Comparison of ENCODE assay signal across 17 mouse cellular contexts in genomic region chr9:74985173-74985715, GRCm38 (mm10). TPM values are rescaled to one million over a fixed set of nuclear protein-coding genes. Genes with fewer than 3 reads are reported as not detected.
DNase-seq lines count a peak whose midpoint lies in the region; ATAC-seq lines count a peak whose summit lies in the region.
"Had no signal": no experiment of that assay in that cellular context is flagged by ENCODE, and none has a peak within 500 bp of the region (broad histone marks: within the 10 kb centered on the region; RNA-seq: fewer than 3 reads in every experiment).

No protein-coding gene starts in this region.

- H3K36me3 ChIP-seq in megakaryocyte, embryonic 14.5 days (replicated peaks; ENCODE audit: low read length), result peaks cover 74% of the 10 kb centered on the region
- H3K36me3 ChIP-seq in limb, embryonic 10.5 days, result no peaks in the 10 kb centered on the region
- H3K36me3 ChIP-seq: embryonic facial prominence, embryonic 12.5 days; heart, embryonic 12.5 days; limb, embryonic 13.5 days; stomach, embryonic 15.5 days had no signal

- no peaks in the 10 kb centered on the region for H3K9me3 ChIP-seq in megakaryocyte, embryonic 14.5 days
- no peaks in the 10 kb centered on the region for H3K9me3 ChIP-seq in limb, embryonic 10.5 days (replicated peaks)
- H3K9me3 ChIP-seq: embryonic facial prominence, embryonic 12.5 days; heart, embryonic 12.5 days; hindbrain, embryonic 15.5 days; limb, embryonic 13.5 days; stomach, embryonic 15.5 days had no signal

- no peaks in the 10 kb centered on the region for H3K27me3 ChIP-seq in megakaryocyte, embryonic 14.5 days (replicated peaks)
- H3K27me3 ChIP-seq in limb, embryonic 10.5 days (ENCODE audit: low read depth, poor library complexity, severe bottlenecking), result no peaks in the 10 kb centered on the region
- H3K27me3 ChIP-seq: embryonic facial prominence, embryonic 12.5 days; heart, embryonic 12.5 days; hindbrain, embryonic 15.5 days; limb, embryonic 13.5 days; stomach, embryonic 15.5 days had no signal

- no peak for DNase-seq in limb, embryonic 10.5 days (ENCODE audit: low spot score)
- DNase-seq in thymus, postnatal 25 days, result peak; percentile 9
- DNase-seq in right cerebral cortex, postnatal 25 days, result no peak
- no peak for DNase-seq in urinary bladder, postnatal 36 days (ENCODE audit: low spot score in 2 of 2)
- DNase-seq: adrenal gland, adult 2 months; cerebellum, adult 11-12 months; gastrocnemius, postnatal 36 days had no signal

- peak overlapping the region; percentile 78 for H3K4me3 ChIP-seq in megakaryocyte, embryonic 14.5 days (replicated peaks)
- H3K4me3 ChIP-seq in limb, embryonic 10.5 days, result no peak overlapping the region
- H3K4me3 ChIP-seq: embryonic facial prominence, embryonic 12.5 days; heart, embryonic 12.5 days; hindbrain, embryonic 15.5 days; limb, embryonic 13.5 days; stomach, embryonic 15.5 days had no signal

- WGBS in limb, embryonic 10.5 days, result 90% methylated on average over 14 of the region's 14 CpGs

- H3K4me1 ChIP-seq in megakaryocyte, embryonic 14.5 days, result peaks cover 96% of the 10 kb centered on the region
- peaks cover 22% of the 10 kb centered on the region for H3K4me1 ChIP-seq in limb, embryonic 10.5 days
- H3K4me1 ChIP-seq: hindbrain, embryonic 15.5 days; stomach, embryonic 15.5 days had no signal

- peak overlapping the region; percentile 48; the same call in 1 of the 2 replicates for H3K27ac ChIP-seq in limb, embryonic 10.5 days
- H3K27ac ChIP-seq: embryonic facial prominence, embryonic 12.5 days; hindbrain, embryonic 15.5 days; limb, embryonic 13.5 days; liver, embryonic 14.5 days; stomach, embryonic 15.5 days had no signal

- ATAC-seq in megakaryocyte, adult 5-6 weeks (ENCODE audit: poor library complexity, severe bottlenecking), result no peak
- ATAC-seq in CD4-positive, CD25-positive, alpha-beta regulatory T cell, adult 4 months, result peak; percentile 41
- ATAC-seq: intestine, postnatal 0 days had no signal

RNA-seq across cellular contexts. Expression of gene Fam214a, which starts 32.6 kb away (rescaled TPM):
- 1.3 and 5.1 TPM in 2 replicates for polyA plus RNA-seq in megakaryocyte, embryonic 14.5 days (2012; ENCODE audit: insufficient read depth, low replicate concordance)
- total RNA-seq in megakaryocyte, adult 5-6 weeks (2015), result 11.8 and 14.1 TPM in 2 replicates
- 9.3 and 10.5 TPM in 2 replicates for total RNA-seq in megakaryocyte, adult 5-6 weeks (2017)
- 10 to 100 TPM; 24.3 to 28.4 TPM for polyA plus RNA-seq in CD4-positive, CD25-positive, alpha-beta regulatory T cell, adult 4 months (2017; shearing (Covaris generic))
- 4.0 and 6.4 TPM in 2 replicates for polyA plus RNA-seq in limb, embryonic 10.5 days (2016; fragmentation: Nextera tagmentation; extraction: Ambion mirVana)

RNA-seq across cellular contexts. Expression of gene Arpp19, which starts 52.2 kb away (rescaled TPM):
- 6.1 and 31.5 TPM in 2 replicates for polyA plus RNA-seq in megakaryocyte, embryonic 14.5 days (2012; ENCODE audit: insufficient read depth, low replicate concordance)
- 134 and 149 TPM in 2 replicates for total RNA-seq in megakaryocyte, adult 5-6 weeks (2015)
- 114 and 153 TPM in 2 replicates for total RNA-seq in megakaryocyte, adult 5-6 weeks (2017)
- polyA plus RNA-seq in CD4-positive, CD25-positive, alpha-beta regulatory T cell, adult 4 months (2017; shearing (Covaris generic)), result 100 to 1,000 TPM; 284 to 368 TPM
- 364 and 386 TPM in 2 replicates for polyA plus RNA-seq in limb, embryonic 10.5 days (2016; fragmentation: Nextera tagmentation; extraction: Ambion mirVana)
